Mouse (Mus musculus): ENCODE measurements around the gene Enc1. TPM values are rescaled to one million over a fixed set of nuclear protein-coding genes. Genes with fewer than 3 reads are reported as not detected.

Enc1 gene
- polyA plus RNA-seq (2014; fragmentation: Nextera tagmentation; extraction: Ambion mirVana) = 14.0 and 14.1 TPM in 2 replicates

- Histone ChIP-seq H3K4me3 (ENCODE audit: low read depth, low read length) (peak within 1 kb of the TSS; percentile 85), H3K27me3 (ENCODE audit: insufficient read depth, low read length) (no peaks in the 10 kb centered on the region), H3K4me1 (ENCODE audit: insufficient read depth) (peaks cover 30% of the 10 kb centered on the region), H3K36me3 (ENCODE audit: insufficient read depth) (peaks cover 17% of the 10 kb centered on the region), H3K9me3 (ENCODE audit: low read depth, low read length) (no peaks in the 10 kb centered on the region), H3K9ac (peak within 1 kb of the TSS; percentile 92), H3K27ac (ENCODE audit: low read depth) (peak within 1 kb of the TSS; percentile 99), H3K4me2 (peak within 1 kb of the TSS; percentile 96)
- peak; percentile 68 for TF ChIP-seq CTCF (IDR thresholded peaks at IDR 0.05; ENCODE audit: low read depth)
- under 1% methylated on average over 84 of the region's 89 CpGs for WGBS
- ATAC-seq (ENCODE audit: insufficient read depth) = peak; percentile 91
- DNase-seq = peak; percentile 99
These were observed at the start of gene Enc1 for GRCm38 (mm10) chr13:97240965-97241786. TSS of gene Enc1 (plus strand) at chr13:97241105.

DNA sequence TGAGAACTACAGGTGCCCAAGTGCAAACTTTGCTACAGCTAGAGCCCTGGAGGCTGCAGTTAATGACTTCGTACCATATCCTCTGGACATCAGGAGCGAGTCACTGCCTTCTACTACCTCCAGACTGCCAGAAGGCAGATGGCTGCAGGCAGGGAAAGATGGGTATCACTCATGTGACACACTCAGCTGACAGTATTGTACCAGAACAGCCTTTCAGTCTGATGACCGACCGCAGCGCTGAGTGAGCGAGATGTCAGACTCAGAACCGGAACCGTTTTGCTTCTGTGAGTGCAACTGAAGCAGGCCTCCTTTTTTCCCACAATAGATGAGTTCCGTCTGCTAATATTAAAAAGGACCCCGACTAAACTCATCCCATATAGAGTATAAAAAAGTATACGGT is 48.3 kb upstream of the Enc1 start:
- H3K9ac ChIP-seq = no peak overlapping the region
- H3K4me1 ChIP-seq (ENCODE audit: insufficient read depth) = no peaks in the 10 kb centered on the region; the same call in 1 of the 2 replicates
- H3K36me3 ChIP-seq (ENCODE audit: insufficient read depth) = no peaks in the 10 kb centered on the region
- H3K4me3 ChIP-seq (ENCODE audit: low read depth, low read length) = no peak overlapping the region
- no peak overlapping the region for H3K27ac ChIP-seq (ENCODE audit: low read depth)
- no peak for TF ChIP-seq CTCF (IDR thresholded peaks at IDR 0.05; ENCODE audit: low read depth)
- no peak overlapping the region for H3K4me2 ChIP-seq
- DNase-seq = no peak
- 88% methylated on average over 11 of the region's 11 CpGs for WGBS
- no peaks in the 10 kb centered on the region for H3K27me3 ChIP-seq (ENCODE audit: insufficient read depth, low read length)
- no peak for ATAC-seq (ENCODE audit: insufficient read depth)
- H3K9me3 ChIP-seq (ENCODE audit: low read depth, low read length) = no peaks in the 10 kb centered on the region

DNA sequence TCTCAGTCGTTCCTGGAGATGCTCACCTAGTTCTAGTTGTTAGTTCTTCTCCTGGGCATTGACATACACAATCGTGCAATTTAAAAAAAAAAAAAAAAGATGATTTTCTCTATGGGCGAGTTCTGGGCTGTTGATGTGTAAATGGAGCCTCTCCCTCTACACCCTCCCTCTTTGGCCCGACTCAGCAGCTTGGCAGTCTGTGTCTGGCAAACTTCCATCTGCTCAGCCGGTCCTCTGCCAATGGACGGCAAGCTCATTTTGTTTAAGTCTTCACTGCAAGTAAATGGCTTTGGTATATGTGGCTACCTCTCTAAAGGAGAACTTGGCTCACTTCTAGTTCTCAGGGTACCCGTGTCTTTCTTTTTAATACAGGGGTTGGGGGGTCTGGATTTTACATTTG is 47.5 kb upstream of the Enc1 start:
- Histone ChIP-seq H3K36me3 (ENCODE audit: insufficient read depth) (no peaks in the 10 kb centered on the region), H3K4me2 (no peak overlapping the region), H3K9me3 (ENCODE audit: low read depth, low read length) (no peaks in the 10 kb centered on the region), H3K4me1 (ENCODE audit: insufficient read depth) (no peaks in the 10 kb centered on the region; the same call in 1 of the 2 replicates), H3K9ac (no peak overlapping the region), H3K27ac (ENCODE audit: low read depth) (no peak overlapping the region), H3K27me3 (ENCODE audit: insufficient read depth, low read length) (no peaks in the 10 kb centered on the region), H3K4me3 (ENCODE audit: low read depth, low read length) (no peak overlapping the region)
- WGBS = 48% methylated on average over 7 of the region's 7 CpGs
- no peak for TF ChIP-seq CTCF (IDR thresholded peaks at IDR 0.05; ENCODE audit: low read depth)
- DNase-seq (peak; percentile 89), ATAC-seq (ENCODE audit: insufficient read depth) (no peak)

GRCm38 (mm10) chr13:97196186-97196924 is 44.5 kb upstream of the Enc1 start:
- 75% methylated on average over 12 of the region's 12 CpGs for WGBS
- TF ChIP-seq CTCF (IDR thresholded peaks at IDR 0.05; ENCODE audit: low read depth) = no peak
- Histone ChIP-seq H3K4me2 (no peak overlapping the region), H3K9me3 (ENCODE audit: low read depth, low read length) (no peaks in the 10 kb centered on the region), H3K4me3 (ENCODE audit: low read depth, low read length) (no peak overlapping the region), H3K27me3 (ENCODE audit: insufficient read depth, low read length) (no peaks in the 10 kb centered on the region), H3K9ac (no peak overlapping the region), H3K4me1 (ENCODE audit: insufficient read depth) (no peaks in the 10 kb centered on the region; the same call in 1 of the 2 replicates), H3K36me3 (ENCODE audit: insufficient read depth) (no peaks in the 10 kb centered on the region), H3K27ac (ENCODE audit: low read depth) (no peak overlapping the region)
- no peak for ATAC-seq (ENCODE audit: insufficient read depth)
- no peak for DNase-seq

GRCm38 (mm10) chr13:97196925-97197218 is 44.0 kb upstream of the Enc1 start:
- no peaks in the 10 kb centered on the region for H3K36me3 ChIP-seq (ENCODE audit: insufficient read depth)
- H3K4me3 ChIP-seq (ENCODE audit: low read depth, low read length) = no peak overlapping the region
- no peaks in the 10 kb centered on the region; the same call in 1 of the 2 replicates for H3K4me1 ChIP-seq (ENCODE audit: insufficient read depth)
- no peaks in the 10 kb centered on the region for H3K27me3 ChIP-seq (ENCODE audit: insufficient read depth, low read length)
- 86% methylated on average over 2 of the region's 2 CpGs for WGBS
- TF ChIP-seq CTCF (IDR thresholded peaks at IDR 0.05; ENCODE audit: low read depth) = no peak
- DNase-seq = no peak
- no peak for ATAC-seq (ENCODE audit: insufficient read depth)
- H3K4me2 ChIP-seq = no peak overlapping the region
- H3K9me3 ChIP-seq (ENCODE audit: low read depth, low read length) = no peaks in the 10 kb centered on the region
- H3K9ac ChIP-seq = no peak overlapping the region
- no peak overlapping the region for H3K27ac ChIP-seq (ENCODE audit: low read depth)

- Histone ChIP-seq H3K9ac (peak within 1 kb of the TSS; percentile 62), H3K9me3 (ENCODE audit: low read depth, low read length) (no peaks in the 10 kb centered on the region), H3K36me3 (ENCODE audit: insufficient read depth) (no peaks in the 10 kb centered on the region), H3K4me2 (peak within 1 kb of the TSS; percentile 94), H3K4me3 (ENCODE audit: low read depth, low read length) (peak within 1 kb of the TSS; percentile 67), H3K27me3 (ENCODE audit: insufficient read depth, low read length) (no peaks in the 10 kb centered on the region), H3K4me1 (ENCODE audit: insufficient read depth) (no peaks in the 10 kb centered on the region; the same call in 1 of the 2 replicates), H3K27ac (ENCODE audit: low read depth) (peak within 1 kb of the TSS; percentile 36; the same call in 1 of the 2 replicates)
- peak; percentile 95 for ATAC-seq (ENCODE audit: insufficient read depth)
- WGBS = under 1% methylated on average over 45 of the region's 45 CpGs
- peak; percentile 90 for DNase-seq
- peak; percentile 30 for TF ChIP-seq CTCF (IDR thresholded peaks at IDR 0.05; ENCODE audit: low read depth)
These were observed 42.9 kb upstream of the Enc1 start, which contains the start of gene Hexb for GRCm38 (mm10) chr13:97197932-97198562. TSS of gene Hexb (minus strand) at chr13:97198357.

Measured in lung, embryonic 14.5 days (tissue).